Mouse (Mus musculus): ENCODE data around the gene Stx3. TPM values are rescaled to one million over a fixed set of nuclear protein-coding genes. Genes with fewer than 3 reads are reported as not detected.

Stx3 gene
- polyA plus RNA-seq, 1 experiment from 2014 or later: 28.4 TPM

GRCm38 (mm10) chr19:11770205-11770892 is 48.9 kb downstream of the Stx3 start, which contains the start of gene Mrpl16:
Gene Mrpl16, plus strand, starts transcription at chr19:11770391.
- peaks cover 6% of the 10 kb centered on the region for H3K4me1 ChIP-seq (replicated peaks; ENCODE audit: control insufficient read depth, insufficient read depth, low read length)
- H3K27me3 ChIP-seq (replicated peaks; ENCODE audit: control insufficient read depth, insufficient read depth, low read length): no peaks in the 10 kb centered on the region
- peaks cover 30% of the 10 kb centered on the region for H3K36me3 ChIP-seq (ENCODE audit: control insufficient read depth, insufficient read depth, low read length)
- peak within 1 kb of the TSS; percentile 65 for H3K9ac ChIP-seq (ENCODE audit: low read length)
- peak within 1 kb of the TSS; percentile 68 for H3K27ac ChIP-seq (ENCODE audit: low read depth)
- H3K4me3 ChIP-seq (ENCODE audit: low read depth, low read length): peak within 1 kb of the TSS; percentile 58
- peak; percentile 96 for DNase-seq (ENCODE audit: low spot score)
- peak; percentile 92 for ATAC-seq (replicated peaks; ENCODE audit: low FRiP score, low TSS enrichment, low read depth)
- under 1% methylated on average over 30 of the region's 30 CpGs for WGBS
- H3K4me2 ChIP-seq (ENCODE audit: low read length): peak within 1 kb of the TSS; percentile 79
- H3K9me3 ChIP-seq (ENCODE audit: control insufficient read depth, low read length): no peaks in the 10 kb centered on the region

GRCm38 (mm10) chr19:11769257-11769920 is 49.8 kb downstream of the Stx3 start:
- DNase-seq (ENCODE audit: low spot score) (no peak), ATAC-seq (replicated peaks; ENCODE audit: low FRiP score, low TSS enrichment, low read depth) (no peak; the same call in 1 of the 2 replicates)
- no peak overlapping the region for H3K27ac ChIP-seq (ENCODE audit: low read depth)
- peaks cover 6% of the 10 kb centered on the region for H3K4me1 ChIP-seq (replicated peaks; ENCODE audit: control insufficient read depth, insufficient read depth, low read length)
- peak overlapping the region; percentile 58; the same call in 1 of the 2 replicates for H3K4me3 ChIP-seq (ENCODE audit: low read depth, low read length)
- peak overlapping the region; percentile 79 for H3K4me2 ChIP-seq (ENCODE audit: low read length)
- H3K27me3 ChIP-seq (replicated peaks; ENCODE audit: control insufficient read depth, insufficient read depth, low read length): no peaks in the 10 kb centered on the region
- H3K36me3 ChIP-seq (ENCODE audit: control insufficient read depth, insufficient read depth, low read length): peaks cover 20% of the 10 kb centered on the region
- no peak overlapping the region for H3K9ac ChIP-seq (ENCODE audit: low read length)
- no peaks in the 10 kb centered on the region for H3K9me3 ChIP-seq (ENCODE audit: control insufficient read depth, low read length)
- WGBS: 84% methylated on average over 5 of the region's 5 CpGs

GRCm38 (mm10) chr19:11768163-11768562 is 51.0 kb downstream of the Stx3 start:
- H3K4me1 ChIP-seq (replicated peaks; ENCODE audit: control insufficient read depth, insufficient read depth, low read length): peaks cover 6% of the 10 kb centered on the region
- H3K27ac ChIP-seq (ENCODE audit: low read depth): no peak overlapping the region
- H3K4me3 ChIP-seq (ENCODE audit: low read depth, low read length): no peak overlapping the region
- no peak overlapping the region for H3K9ac ChIP-seq (ENCODE audit: low read length)
- ATAC-seq (replicated peaks; ENCODE audit: low FRiP score, low TSS enrichment, low read depth): no peak
- no peak overlapping the region for H3K4me2 ChIP-seq (ENCODE audit: low read length)
- 11% methylated on average over 3 of the region's 3 CpGs for WGBS
- peaks cover 9% of the 10 kb centered on the region for H3K36me3 ChIP-seq (ENCODE audit: control insufficient read depth, insufficient read depth, low read length)
- H3K27me3 ChIP-seq (replicated peaks; ENCODE audit: control insufficient read depth, insufficient read depth, low read length): no peaks in the 10 kb centered on the region
- H3K9me3 ChIP-seq (ENCODE audit: control insufficient read depth, low read length): no peaks in the 10 kb centered on the region
- no peak for DNase-seq (ENCODE audit: low spot score)

DNA sequence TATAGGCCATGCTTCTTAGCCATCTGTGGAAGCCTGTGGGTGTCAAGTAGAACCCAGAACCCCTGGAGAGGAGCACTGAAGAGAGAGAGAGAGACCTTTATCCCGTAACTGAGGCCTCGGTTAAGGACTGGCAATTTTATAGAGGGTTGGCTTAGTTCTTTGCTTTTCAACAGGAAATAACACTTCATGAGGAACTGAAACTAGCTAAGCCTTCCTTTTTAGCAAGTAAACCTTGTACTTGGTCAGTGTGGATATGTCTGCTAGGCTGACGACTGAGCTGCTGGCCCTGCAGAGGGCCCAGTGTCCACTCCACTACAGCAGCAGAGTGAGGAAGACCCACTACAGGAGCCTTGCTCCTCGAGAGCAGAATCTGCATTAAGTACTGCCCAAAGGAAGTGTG is 52.8 kb downstream of the Stx3 start:
- Histone ChIP-seq H3K4me1 (replicated peaks; ENCODE audit: control insufficient read depth, insufficient read depth, low read length) (peaks cover 6% of the 10 kb centered on the region), H3K4me3 (ENCODE audit: low read depth, low read length) (no peak overlapping the region), H3K36me3 (ENCODE audit: control insufficient read depth, insufficient read depth, low read length) (no peaks in the 10 kb centered on the region), H3K9ac (ENCODE audit: low read length) (no peak overlapping the region), H3K4me2 (ENCODE audit: low read length) (no peak overlapping the region), H3K27me3 (replicated peaks; ENCODE audit: control insufficient read depth, insufficient read depth, low read length) (no peaks in the 10 kb centered on the region), H3K9me3 (ENCODE audit: control insufficient read depth, low read length) (no peaks in the 10 kb centered on the region), H3K27ac (ENCODE audit: low read depth) (no peak overlapping the region)
- WGBS: 74% methylated on average over 4 of the region's 4 CpGs
- DNase-seq (ENCODE audit: low spot score) (no peak), ATAC-seq (replicated peaks; ENCODE audit: low FRiP score, low TSS enrichment, low read depth) (no peak)

GRCm38 (mm10) chr19:11765059-11765458 is 54.1 kb downstream of the Stx3 start:
- no peaks in the 10 kb centered on the region for H3K36me3 ChIP-seq (ENCODE audit: control insufficient read depth, insufficient read depth, low read length)
- WGBS: 83% methylated on average over 3 of the region's 3 CpGs
- H3K9ac ChIP-seq (ENCODE audit: low read length): no peak overlapping the region
- H3K4me2 ChIP-seq (ENCODE audit: low read length): no peak overlapping the region
- no peak overlapping the region for H3K4me3 ChIP-seq (ENCODE audit: low read depth, low read length)
- DNase-seq (ENCODE audit: low spot score) (no peak), ATAC-seq (replicated peaks; ENCODE audit: low FRiP score, low TSS enrichment, low read depth) (no peak)
- H3K27ac ChIP-seq (ENCODE audit: low read depth): no peak overlapping the region
- no peaks in the 10 kb centered on the region for H3K9me3 ChIP-seq (ENCODE audit: control insufficient read depth, low read length)
- no peaks in the 10 kb centered on the region for H3K27me3 ChIP-seq (replicated peaks; ENCODE audit: control insufficient read depth, insufficient read depth, low read length)
- H3K4me1 ChIP-seq (replicated peaks; ENCODE audit: control insufficient read depth, insufficient read depth, low read length): no peaks in the 10 kb centered on the region

DNA sequence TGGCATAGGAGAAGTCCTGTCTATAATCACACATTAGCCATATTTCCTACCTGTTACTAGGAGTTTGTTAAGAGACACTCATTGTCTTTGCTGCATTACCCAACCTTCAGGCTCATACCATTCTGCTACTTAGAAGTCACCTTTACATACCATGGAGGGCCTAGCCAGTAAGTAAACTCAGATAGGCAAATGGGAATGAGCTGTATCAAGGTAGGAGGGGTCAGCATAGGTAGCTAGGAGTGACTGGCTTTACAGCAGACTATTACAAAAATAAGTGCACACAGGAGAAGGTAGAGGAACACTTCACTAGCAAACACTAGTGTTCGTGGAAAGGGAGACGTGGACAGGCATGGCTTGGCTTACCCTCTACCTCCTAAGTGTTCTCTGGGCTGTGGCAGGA is 71.9 kb downstream of the Stx3 start, which contains the start of gene Gif:
Gif (plus strand) TSS at position 257 of the 400 bp plus-strand sequence.
- WGBS: 88% methylated on average over 2 of the region's 2 CpGs
- no peaks in the 10 kb centered on the region for H3K4me1 ChIP-seq (replicated peaks; ENCODE audit: control insufficient read depth, insufficient read depth, low read length)
- H3K4me3 ChIP-seq (ENCODE audit: low read depth, low read length): no peak within 1 kb of the TSS
- no peak within 1 kb of the TSS for H3K27ac ChIP-seq (ENCODE audit: low read depth)
- no peak within 1 kb of the TSS for H3K4me2 ChIP-seq (ENCODE audit: low read length)
- DNase-seq (ENCODE audit: low spot score) (no peak), ATAC-seq (replicated peaks; ENCODE audit: low FRiP score, low TSS enrichment, low read depth) (no peak)
- H3K9me3 ChIP-seq (ENCODE audit: control insufficient read depth, low read length): no peaks in the 10 kb centered on the region
- H3K27me3 ChIP-seq (replicated peaks; ENCODE audit: control insufficient read depth, insufficient read depth, low read length): no peaks in the 10 kb centered on the region
- H3K36me3 ChIP-seq (ENCODE audit: control insufficient read depth, insufficient read depth, low read length): no peaks in the 10 kb centered on the region
- no peak within 1 kb of the TSS for H3K9ac ChIP-seq (ENCODE audit: low read length)

DNA sequence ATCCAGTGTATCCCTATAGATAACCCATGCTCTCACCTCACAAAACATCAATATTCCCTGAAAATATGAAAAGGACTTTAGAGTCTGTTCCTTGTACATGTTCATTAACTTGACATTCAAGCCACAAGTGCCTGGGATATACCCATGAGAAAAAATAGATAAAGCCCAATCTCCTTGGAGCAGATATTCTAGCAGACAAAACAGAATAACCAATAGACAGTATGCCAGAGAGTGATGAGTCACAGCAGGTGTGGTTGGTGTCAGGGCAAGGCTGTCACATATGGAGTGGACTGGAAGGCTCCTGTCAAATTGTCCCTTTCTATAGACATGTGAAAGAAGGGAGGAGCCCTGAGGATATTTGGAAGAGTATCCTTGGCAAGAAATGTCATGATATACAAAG is 73.5 kb downstream of the Stx3 start:
- no peaks in the 10 kb centered on the region for H3K36me3 ChIP-seq (ENCODE audit: control insufficient read depth, insufficient read depth, low read length)
- DNase-seq (ENCODE audit: low spot score) (no peak), ATAC-seq (replicated peaks; ENCODE audit: low FRiP score, low TSS enrichment, low read depth) (no peak)
- no peak overlapping the region for H3K27ac ChIP-seq (ENCODE audit: low read depth)
- no peaks in the 10 kb centered on the region for H3K4me1 ChIP-seq (replicated peaks; ENCODE audit: control insufficient read depth, insufficient read depth, low read length)
- H3K9me3 ChIP-seq (ENCODE audit: control insufficient read depth, low read length): no peaks in the 10 kb centered on the region
- H3K9ac ChIP-seq (ENCODE audit: low read length): no peak overlapping the region
- no peaks in the 10 kb centered on the region for H3K27me3 ChIP-seq (replicated peaks; ENCODE audit: control insufficient read depth, insufficient read depth, low read length)
- H3K4me2 ChIP-seq (ENCODE audit: low read length): no peak overlapping the region
- no peak overlapping the region for H3K4me3 ChIP-seq (ENCODE audit: low read depth, low read length)

DNA sequence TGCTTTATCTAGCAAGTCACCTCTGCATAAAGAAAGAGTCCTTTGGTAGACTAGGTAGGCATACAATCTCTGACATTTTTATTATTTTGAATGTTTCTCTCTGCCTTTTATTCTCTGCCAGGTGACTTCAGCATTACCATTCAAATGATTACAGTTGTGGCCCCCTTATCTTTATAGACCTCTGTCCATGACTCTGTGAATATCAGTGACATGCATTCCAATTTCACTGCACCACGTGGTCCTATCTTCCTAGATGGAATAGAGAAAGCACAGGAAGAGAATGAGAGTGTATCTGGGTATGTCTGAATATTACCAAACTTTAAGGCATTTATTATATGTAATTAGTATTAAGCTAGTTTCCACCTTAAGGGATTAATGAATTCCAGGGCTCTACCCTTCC is 82.7 kb downstream of the Stx3 start:
- H3K4me3 ChIP-seq (ENCODE audit: low read depth, low read length): no peak overlapping the region
- no peak overlapping the region for H3K27ac ChIP-seq (ENCODE audit: low read depth)
- WGBS: 40% methylated on average over 1 of the region's 1 CpGs
- no peaks in the 10 kb centered on the region for H3K9me3 ChIP-seq (ENCODE audit: control insufficient read depth, low read length)
- H3K36me3 ChIP-seq (ENCODE audit: control insufficient read depth, insufficient read depth, low read length): no peaks in the 10 kb centered on the region
- no peaks in the 10 kb centered on the region for H3K27me3 ChIP-seq (replicated peaks; ENCODE audit: control insufficient read depth, insufficient read depth, low read length)
- no peak for ATAC-seq (replicated peaks; ENCODE audit: low FRiP score, low TSS enrichment, low read depth)
- DNase-seq (ENCODE audit: low spot score): no peak
- H3K9ac ChIP-seq (ENCODE audit: low read length): no peak overlapping the region
- H3K4me2 ChIP-seq (ENCODE audit: low read length): no peak overlapping the region
- no peaks in the 10 kb centered on the region for H3K4me1 ChIP-seq (replicated peaks; ENCODE audit: control insufficient read depth, insufficient read depth, low read length)

DNA sequence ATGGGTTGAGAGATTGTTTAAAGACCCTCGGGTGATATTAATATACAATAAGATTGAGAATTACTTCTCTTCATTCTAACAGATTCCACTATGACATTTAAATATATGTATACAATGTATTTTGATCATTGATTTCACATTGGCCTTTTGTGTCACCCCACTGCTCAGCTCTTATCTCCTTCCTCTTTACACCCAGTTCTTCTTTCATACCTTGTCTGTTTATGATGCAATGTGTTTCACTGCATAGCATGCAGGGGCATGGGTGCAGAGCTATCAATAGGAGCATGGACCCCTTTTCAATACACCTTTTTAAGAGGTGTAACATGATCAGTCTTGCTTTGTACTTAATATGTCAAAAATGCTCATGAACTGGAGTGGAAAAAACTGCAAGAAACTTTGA is 88.9 kb downstream of the Stx3 start:
- no peaks in the 10 kb centered on the region for H3K9me3 ChIP-seq (ENCODE audit: control insufficient read depth, low read length)
- no peaks in the 10 kb centered on the region for H3K4me1 ChIP-seq (replicated peaks; ENCODE audit: control insufficient read depth, insufficient read depth, low read length)
- H3K4me3 ChIP-seq (ENCODE audit: low read depth, low read length): no peak overlapping the region
- no peaks in the 10 kb centered on the region for H3K36me3 ChIP-seq (ENCODE audit: control insufficient read depth, insufficient read depth, low read length)
- H3K27ac ChIP-seq (ENCODE audit: low read depth): no peak overlapping the region
- no peak overlapping the region for H3K4me2 ChIP-seq (ENCODE audit: low read length)
- H3K27me3 ChIP-seq (replicated peaks; ENCODE audit: control insufficient read depth, insufficient read depth, low read length): no peaks in the 10 kb centered on the region
- DNase-seq (ENCODE audit: low spot score) (no peak), ATAC-seq (replicated peaks; ENCODE audit: low FRiP score, low TSS enrichment, low read depth) (no peak)
- WGBS: 71% methylated on average over 1 of the region's 1 CpGs
- no peak overlapping the region for H3K9ac ChIP-seq (ENCODE audit: low read length)
